ENCODE assay signal across 17 mouse cellular contexts in the genomic region with DNA sequence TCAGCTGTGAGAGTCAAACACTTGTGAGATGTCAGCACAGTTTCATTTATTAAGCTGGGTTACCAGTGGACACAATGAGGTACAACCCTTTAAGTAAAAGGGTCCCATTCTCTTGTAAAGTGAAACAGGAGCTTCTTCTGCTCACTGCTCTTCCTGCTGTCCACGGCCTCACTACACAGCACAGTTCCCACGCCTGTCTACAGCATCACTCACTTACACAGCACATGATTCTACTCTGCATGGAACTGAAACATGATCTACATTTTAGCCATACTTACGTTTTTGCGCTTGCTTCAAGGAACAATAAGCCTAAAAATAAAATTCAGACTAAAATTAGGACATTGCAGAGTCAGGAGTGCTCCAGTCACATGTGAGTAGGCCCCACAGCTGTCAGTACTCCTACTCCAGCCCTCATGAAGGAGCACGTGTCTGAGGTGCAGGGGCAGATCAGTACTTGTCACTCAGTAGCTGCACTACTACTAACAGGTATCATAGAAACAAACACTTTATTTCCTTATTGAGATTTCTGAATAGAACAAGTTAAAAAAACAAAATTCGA. TPM values are rescaled to one million over a fixed set of nuclear protein-coding genes. Genes with fewer than 3 reads are reported as not detected.
A peak's percentile ranks its signal among the peaks of the same experiment; 100 is the strongest.
DNase-seq lines count a peak whose midpoint lies in the region; ATAC-seq and TF ChIP-seq lines count a peak whose summit lies in the region.
"Had no signal": no experiment of that assay in that cellular context is flagged by ENCODE, and none has a peak within 500 bp of the region (broad histone marks: within the 10 kb centered on the region; RNA-seq: fewer than 3 reads in every experiment).

No protein-coding gene starts in this region.

- H3K4me1 ChIP-seq in intestine, embryonic 14.5 days (replicated peaks; ENCODE audit: control insufficient read depth, insufficient read depth, low read length): no peaks in the 10 kb centered on the region
- no peaks in the 10 kb centered on the region for H3K4me1 ChIP-seq in intestine, embryonic 15.5 days (replicated peaks)
- peaks cover 7 to 45% of the 10 kb centered on the region in 2 experiments for H3K4me1 ChIP-seq in CH12.LX (ENCODE audit: control insufficient read depth in 1 of 2, insufficient read depth in 2 of 2)
- H3K4me1 ChIP-seq in heart, postnatal 0 days (ENCODE audit: control insufficient read depth, insufficient read depth): peaks cover 4% of the 10 kb centered on the region; the same call in 1 of the 2 replicates
- H3K4me1 ChIP-seq: neural tube, embryonic 12.5 days had no signal

- peaks cover 92% of the 10 kb centered on the region for H3K36me3 ChIP-seq in intestine, embryonic 14.5 days (ENCODE audit: control insufficient read depth, insufficient read depth, low read length)
- peaks cover 19% of the 10 kb centered on the region for H3K36me3 ChIP-seq in intestine, embryonic 15.5 days
- peaks cover 54 to 73% of the 10 kb centered on the region in 2 experiments for H3K36me3 ChIP-seq in CH12.LX (replicated peaks in 1 of 2; ENCODE audit: control insufficient read depth in 1 of 2, insufficient read depth in 1 of 2, low read length in 1 of 2)
- H3K36me3 ChIP-seq in heart, postnatal 0 days (replicated peaks; ENCODE audit: control insufficient read depth, insufficient read depth, low read length): peaks cover 74% of the 10 kb centered on the region

- intact Hi-C loops in gastrocnemius, adult 2 months (cut with DNase I): no loop called here

- TF ChIP-seq POLR2A in CH12.LX (IDR thresholded peaks at IDR 0.05; ENCODE audit: low read depth, low read length): no peak

- in situ Hi-C loops in CH12.LX (cut with MboI; ENCODE audit: low pct_ligation_motif_present, low pct_unique_long_range_greater_than_20kb, low sequenced_read_pairs): no loop called here

- no peak for DNase-seq in gastrocnemius, adult 2 months
- no peak for DNase-seq in gastrocnemius, adult 8-10 months (ENCODE audit: low spot score in 2 of 2)
- peak; percentile 37 for DNase-seq in intestine, embryonic 14.5 days (ENCODE audit: low spot score)
- DNase-seq in CH12.LX (ENCODE audit: extremely low read depth): peak; percentile 57
- DNase-seq in heart, postnatal 0 days (ENCODE audit: low spot score): peak; percentile 46
- no peak for DNase-seq in yolk sac, embryonic 10.5 days (ENCODE audit: low spot score)
- DNase-seq: adrenal gland, adult 2 months; cerebellum, adult 11 months; cerebellum, postnatal 14 days; gastrocnemius, postnatal 25 days; liver; liver, postnatal 0 days; lung, postnatal 14 days; thymus, postnatal 14 days had no signal

- no peak overlapping the region for H3K9ac ChIP-seq in intestine, embryonic 14.5 days (ENCODE audit: low read length)
- no peak overlapping the region for H3K9ac ChIP-seq in intestine, embryonic 15.5 days
- H3K9ac ChIP-seq in CH12.LX (ENCODE audit: insufficient read depth, low read depth): no peak overlapping the region
- no peak overlapping the region for H3K9ac ChIP-seq in heart, postnatal 0 days (replicated peaks; ENCODE audit: low read depth, low read length)
- H3K9ac ChIP-seq: liver, postnatal 0 days; neural tube, embryonic 12.5 days had no signal

- H3K79me2 ChIP-seq in CH12.LX (replicated peaks; ENCODE audit: control insufficient read depth, extremely low read depth, insufficient read depth, poor library complexity, severe bottlenecking): peaks cover 29% of the 10 kb centered on the region

- no peaks in the 10 kb centered on the region for H3K27me3 ChIP-seq in intestine, embryonic 14.5 days (replicated peaks; ENCODE audit: control insufficient read depth, insufficient read depth, low read length)
- no peaks in the 10 kb centered on the region for H3K27me3 ChIP-seq in intestine, embryonic 15.5 days (replicated peaks)
- no peaks in the 10 kb centered on the region for H3K27me3 ChIP-seq in CH12.LX (replicated peaks)
- no peaks in the 10 kb centered on the region for H3K27me3 ChIP-seq in heart, postnatal 0 days (ENCODE audit: control insufficient read depth, insufficient read depth, low read length)
- H3K27me3 ChIP-seq: megakaryocyte, embryonic 14.5 days; neural tube, embryonic 12.5 days had no signal

- 92% methylated on average over 6 of the region's 6 CpGs for WGBS in intestine, embryonic 14.5 days
- 89% methylated on average over 6 of the region's 6 CpGs for WGBS in intestine, embryonic 15.5 days
- WGBS in heart, postnatal 0 days: 41% methylated on average over 6 of the region's 6 CpGs

- TF ChIP-seq EP300 in CH12.LX (IDR thresholded peaks at IDR 0.05; ENCODE audit: low read length): no peak
- no peak; the same call in none of the 2 replicates for TF ChIP-seq EP300 in heart, postnatal 0 days (IDR thresholded peaks at IDR 0.05; ENCODE audit: low read depth)

- no peak for TF ChIP-seq CTCF in gastrocnemius, adult 2 months (IDR thresholded peaks at IDR 0.05)
- no peak for TF ChIP-seq CTCF in CH12.LX (conservative IDR thresholded peaks at IDR 0.05 in 1 of 2, IDR thresholded peaks at IDR 0.05 in 1 of 2; ENCODE audit: low read depth in 2 of 2, low read length in 2 of 2)
- TF ChIP-seq CTCF in heart, postnatal 0 days (IDR thresholded peaks at IDR 0.05; ENCODE audit: low read depth): no peak

- dilution Hi-C loops in CH12.LX (cut with MboI; ENCODE audit: extremely low pct_ligation_motif_present, extremely low pct_unique_long_range_greater_than_20kb, low sequenced_read_pairs): no loop called here

- H3K4me3 ChIP-seq in gastrocnemius, adult 2 months: no peak overlapping the region
- H3K4me3 ChIP-seq in intestine, embryonic 14.5 days (ENCODE audit: low read depth, low read length): no peak overlapping the region
- no peak overlapping the region for H3K4me3 ChIP-seq in intestine, embryonic 15.5 days (replicated peaks)
- H3K4me3 ChIP-seq in CH12.LX (replicated peaks in 1 of 3; ENCODE audit: low read depth in 2 of 3, low read length in 2 of 3, poor library complexity in 1 of 3): no peak overlapping the region
- H3K4me3 ChIP-seq in heart, postnatal 0 days (ENCODE audit: low read depth, low read length): no peak overlapping the region
- H3K4me3 ChIP-seq: megakaryocyte, embryonic 14.5 days; neural tube, embryonic 12.5 days had no signal

- no peak for ATAC-seq in intestine, embryonic 14.5 days (replicated peaks; ENCODE audit: low FRiP score, low TSS enrichment, low read depth)
- ATAC-seq in intestine, embryonic 15.5 days: no peak
- ATAC-seq in heart, postnatal 0 days (ENCODE audit: insufficient read depth, low read depth): peak; percentile 89
- ATAC-seq: liver, postnatal 0 days had no signal

- peak overlapping the region; percentile 67 for H3K27ac ChIP-seq in gastrocnemius, adult 2 months
- H3K27ac ChIP-seq in intestine, embryonic 14.5 days (ENCODE audit: low read depth): no peak overlapping the region
- no peak overlapping the region for H3K27ac ChIP-seq in intestine, embryonic 15.5 days
- H3K27ac ChIP-seq in CH12.LX (ENCODE audit: insufficient read depth, low read depth): peak overlapping the region; percentile 43
- H3K27ac ChIP-seq in heart, postnatal 0 days (ENCODE audit: low read depth): peak overlapping the region; percentile 69
- H3K27ac ChIP-seq: neural tube, embryonic 12.5 days had no signal

- H3K4me2 ChIP-seq in intestine, embryonic 14.5 days (ENCODE audit: low read length): no peak overlapping the region
- no peak overlapping the region for H3K4me2 ChIP-seq in intestine, embryonic 15.5 days (replicated peaks)
- H3K4me2 ChIP-seq in CH12.LX (ENCODE audit: insufficient read depth, low read depth, poor library complexity, severe bottlenecking): no peak overlapping the region
- H3K4me2 ChIP-seq in heart, postnatal 0 days (ENCODE audit: low read depth, low read length): no peak overlapping the region
- H3K4me2 ChIP-seq: neural tube, embryonic 12.5 days had no signal

- no peak for TF ChIP-seq RAD21 in CH12.LX (IDR thresholded peaks at IDR 0.05; ENCODE audit: low read depth, low read length)

- H3K9me3 ChIP-seq in intestine, embryonic 14.5 days (ENCODE audit: control insufficient read depth, low read length): no peaks in the 10 kb centered on the region
- H3K9me3 ChIP-seq in intestine, embryonic 15.5 days: no peaks in the 10 kb centered on the region
- no peaks in the 10 kb centered on the region for H3K9me3 ChIP-seq in CH12.LX (replicated peaks; ENCODE audit: low read length)
- no peaks in the 10 kb centered on the region for H3K9me3 ChIP-seq in heart, postnatal 0 days (replicated peaks; ENCODE audit: control insufficient read depth, low read length)
- H3K9me3 ChIP-seq: megakaryocyte, embryonic 14.5 days; neural tube, embryonic 12.5 days had no signal

TF ChIP-seq in CH12.LX, 34 proteins besides CTCF, POLR2A, EP300 and RAD21:
- TF ChIP-seq PAX5 (IDR thresholded peaks at IDR 0.05; ENCODE audit: low read length) (no peak), USF2 (conservative IDR thresholded peaks at IDR 0.05; ENCODE audit: low read depth, low read length) (no peak), IRF4 (IDR thresholded peaks at IDR 0.05; ENCODE audit: low read depth, low read length) (peak; percentile 51; the same call in 1 of the 2 replicates), ZC3H11A (IDR thresholded peaks at IDR 0.05; ENCODE audit: low read depth, low read length) (no peak), MAX (IDR thresholded peaks at IDR 0.05; ENCODE audit: low read length) (peak; percentile 87), MXI1 (IDR thresholded peaks at IDR 0.05; ENCODE audit: low read depth, low read length) (peak; percentile 90), BHLHE40 (IDR thresholded peaks at IDR 0.05; ENCODE audit: low read depth, low read length) (peak; percentile 93), USF1 (IDR thresholded peaks at IDR 0.05; ENCODE audit: low read depth, low read length) (peak; percentile 6; the same call in 1 of the 2 replicates), NELFE (IDR thresholded peaks at IDR 0.05; ENCODE audit: low read depth, low read length) (no peak), ETS1 (conservative IDR thresholded peaks at IDR 0.05; ENCODE audit: low read depth, low read length) (peak; percentile 87), MEF2A (IDR thresholded peaks at IDR 0.05; ENCODE audit: borderline replicate concordance, low read depth, low read length) (peak; percentile 87), MYC (IDR thresholded peaks at IDR 0.05; ENCODE audit: low read depth, low read length) (peak; percentile 88), TCF12 (IDR thresholded peaks at IDR 0.05; ENCODE audit: low read depth, low read length) (0 out of 2 replicates have a peak, but pooled peaks have one; percentile 23)

RNA-seq across cellular contexts. Expression of a gene that starts 17.7 kb away (rescaled TPM):
- 10 to 100 TPM; 87.9 to 91.5 TPM for total RNA-seq in gastrocnemius, adult 2 months (2021)
- 10 to 100 TPM; 70.2 to 83.8 (median 76.1) TPM for total RNA-seq in gastrocnemius, adult 8-10 months (2022)
- 258 and 299 TPM in 2 replicates for polyA plus RNA-seq in intestine, embryonic 14.5 days (2014; fragmentation: Nextera tagmentation; extraction: Ambion mirVana)
- 292 and 338 TPM in 2 replicates for polyA plus RNA-seq in intestine, embryonic 15.5 days (2015; fragmentation: Nextera tagmentation; extraction: Ambion mirVana)
- 26.8 and 31.6 TPM in 2 replicates for total RNA-seq in CH12.LX (2012; rRNA removed)
- 66.2 and 69.2 TPM in 2 replicates for total RNA-seq in CH12.LX (2014; rRNA removed)
- 83.1 and 94.4 TPM in 2 replicates for polyA plus RNA-seq in CH12.LX (2012; ENCODE audit: insufficient read length, low read depth)
- total RNA-seq in heart, postnatal 0 days (2014; rRNA removed; ENCODE audit: low replicate concordance): 83.8 and 130 TPM in 2 replicates
- 346 and 349 TPM in 2 replicates for polyA plus RNA-seq in heart, postnatal 0 days (2015; fragmentation: Nextera tagmentation; extraction: Ambion mirVana)

Comparison
In these comparisons a context has a peak if more than half of its experiments do, and no peak if none do; other contexts are left out.
1. DNase-seq: peak in intestine, embryonic 14.5 days (single experiment), CH12.LX (single experiment) and heart, postnatal 0 days (single experiment); none in gastrocnemius, adult 2 months (single experiment), gastrocnemius, adult 8-10 months (0 of 2) and yolk sac, embryonic 10.5 days (single experiment).
2. H3K27ac ChIP-seq: peak in gastrocnemius, adult 2 months (single experiment), CH12.LX (single experiment) and heart, postnatal 0 days (single experiment); none in intestine, embryonic 14.5 days (single experiment) and intestine, embryonic 15.5 days (single experiment).